Mouse (Mus musculus) left cerebral cortex, adult 11 months (tissue): ENCODE results near the gene Tmem260.

Source experiments
- DNase-seq: peaks from one replicate; pipeline ENCODE4 v3.0.0; 2022; ENCODE audit warnings: low spot score

Gene Tmem260

DNA sequence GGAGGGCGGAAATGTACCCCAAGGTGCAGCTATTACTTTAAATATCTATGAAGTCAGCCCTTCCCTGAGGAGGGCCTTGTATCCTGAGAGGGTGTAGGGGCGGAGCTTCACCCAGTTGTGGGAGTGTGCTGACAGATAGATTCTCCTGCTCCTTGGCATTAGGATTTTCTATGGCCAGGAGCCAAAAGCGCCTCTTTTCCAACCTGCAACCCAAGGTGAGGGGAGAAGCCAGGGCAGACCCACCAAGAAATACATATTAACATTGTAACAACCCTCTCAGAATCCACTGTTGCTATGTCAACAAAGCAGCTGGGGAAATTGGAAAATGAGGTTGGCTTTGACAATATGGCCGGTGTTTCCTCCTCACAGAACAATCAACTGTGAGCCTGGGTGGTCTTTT, 107.3 kb downstream of the Tmem260 start:
- no peak for DNase-seq

GRCm38 (mm10) chr14:48553754-48554153, 107.8 kb downstream of the Tmem260 start:
- DNase-seq: no peak

DNA sequence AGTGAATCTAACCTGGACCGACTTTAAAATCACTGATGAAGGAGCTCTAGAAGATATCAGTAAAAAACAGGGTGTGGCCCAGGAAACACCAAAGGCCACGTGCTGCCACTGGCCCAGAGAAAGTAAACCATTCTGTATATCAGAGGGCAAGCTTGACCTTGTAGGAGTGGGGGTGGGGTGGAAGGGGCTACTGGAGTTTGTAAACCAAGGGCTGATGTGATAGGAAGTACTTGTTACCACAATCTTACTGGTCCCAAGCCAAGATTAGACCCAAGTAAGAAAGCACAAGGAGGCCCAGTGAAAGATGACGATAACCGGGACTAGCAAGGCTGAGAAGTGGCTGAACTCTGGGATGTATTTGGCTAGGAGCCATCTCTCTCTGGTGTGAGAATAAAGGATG, 113.1 kb downstream of the Tmem260 start:
- no peak for DNase-seq

DNA sequence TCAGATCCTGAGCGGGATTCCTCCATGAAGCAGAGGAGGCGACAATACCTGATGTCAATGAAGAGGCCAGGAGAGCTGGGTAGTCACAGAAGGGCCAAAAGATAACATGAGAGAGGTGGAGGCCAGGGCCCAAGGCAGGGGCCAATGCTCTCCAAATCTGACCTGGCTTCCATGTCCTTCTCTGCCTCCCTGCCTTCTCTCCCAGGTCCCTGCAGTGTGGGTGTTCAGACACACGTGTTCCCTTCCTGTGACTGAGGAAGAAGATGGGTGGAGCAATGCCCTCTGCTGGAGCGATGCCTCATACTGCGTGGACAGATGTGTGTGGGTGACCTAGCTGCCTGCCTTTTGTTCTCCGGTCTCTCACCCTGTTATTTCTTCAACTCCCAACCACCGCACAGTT, 113.8 kb downstream of the Tmem260 start:
- DNase-seq: no peak

- no peak for DNase-seq
Observed at GRCm38 (mm10) chr14:48566596-48566995, 120.7 kb downstream of the Tmem260 start.
